Mouse (Mus musculus) lung, embryonic 14.5 days (tissue): ENCODE results near the gene Olfr374. TPM values are rescaled to one million over a fixed set of nuclear protein-coding genes. Genes with fewer than 3 reads are reported as not detected.
"Not testable (repeated sequence)": the region's sequence is repeated elsewhere in the genome, so short reads cannot be mapped to it uniquely, and the experiment has no call there.

Source experiments
- ATAC-seq: fragments of 200-750 bp; cut with Nextera tagmentation; 2 replicates; pipeline ENCODE4 v1.8.0; 2017; ENCODE audit warnings: mild to moderate bottlenecking, moderate TSS enrichment, moderate library complexity; ENCODE audit not compliant: insufficient read depth
- DNase-seq: peaks from one replicate; pipeline ENCODE4 v3.0.0-alpha.2; 2015
- H3K27ac ChIP-seq: fragments of 300-500 bp; sonication (generic); 2 replicates; pipeline ENCODE4 v1.5.1; 2014; ENCODE audit warnings: low read depth, mild to moderate bottlenecking, moderate library complexity
- H3K27me3 ChIP-seq: fragments of 300-500 bp; sonication (generic); 2 replicates; pipeline ENCODE4 v1.6.1; 2014; ENCODE audit warnings: low read length, control low read depth; ENCODE audit not compliant: insufficient read depth
- H3K36me3 ChIP-seq: fragments of 300-500 bp; sonication (generic); 2 replicates; pipeline ENCODE4 v1.6.1; 2014; ENCODE audit warnings: control low read depth; ENCODE audit not compliant: insufficient read depth
- H3K4me1 ChIP-seq: fragments of 300-500 bp; sonication (generic); 2 replicates; pipeline ENCODE4 v1.6.1; 2014; ENCODE audit warnings: antibody characterized with exemption, control low read depth; ENCODE audit not compliant: insufficient read depth
- H3K4me2 ChIP-seq: fragments of 300-500 bp; sonication (generic); 2 replicates; pipeline ENCODE4 v1.6.1; 2014; ENCODE audit warnings: mild to moderate bottlenecking
- H3K4me3 ChIP-seq: fragments of 300-500 bp; sonication (generic); 2 replicates; pipeline ENCODE4 v1.5.1; 2014; ENCODE audit warnings: low read depth, low read length
- H3K9ac ChIP-seq: fragments of 300-500 bp; sonication (generic); 2 replicates; pipeline ENCODE4 v1.6.1; 2014
- H3K9me3 ChIP-seq: fragments of 300-500 bp; sonication (generic); 2 replicates; pipeline ENCODE4 v1.6.1; 2016; ENCODE audit warnings: low read depth, low read length, control low read depth
- CTCF ChIP-seq: IDR thresholded peaks from 2 replicates; pipeline ENCODE4 v1.5.1; 2016; ENCODE audit warnings: antibody characterized with exemption, low read depth
- WGBS: fragments of 180-500 bp; shearing (Covaris S2); extraction: QIAGEN DNeasy Blood & Tissue Kit; methylation state at CpG from one replicate; pipeline ENCODE4 v1.1.7; 2014; 5-methylcytosine and 5-hydroxymethylcytosine counted together
- polyA plus RNA-seq: library from polyadenylated mRNA; unstranded; fragments of >200 nt; fragmentation: Nextera tagmentation; extraction: Ambion mirVana; gene quantifications from 2 replicates; pipeline ENCODE4 v1.2.1, GENCODE M21; 2014

Olfr374 gene
- polyA plus RNA-seq, 1 experiment from 2014 or later: 0.01 TPM

GRCm38 (mm10) chr8:72105165-72105564 is 1.7 kb upstream of the Olfr374 start:
- no peaks in the 10 kb centered on the region for H3K4me1 ChIP-seq
- 17% methylated on average over 4 of the region's 4 CpGs for WGBS
- no peaks in the 10 kb centered on the region for H3K36me3 ChIP-seq
- H3K4me2 ChIP-seq: no peak overlapping the region
- peak; percentile 35; the same call in 1 of the 2 replicates for TF ChIP-seq CTCF
- ATAC-seq (no peak), DNase-seq (no peak)
- no peak overlapping the region for H3K4me3 ChIP-seq
- no peak overlapping the region for H3K27ac ChIP-seq
- H3K27me3 ChIP-seq: no peaks in the 10 kb centered on the region
- no peak overlapping the region for H3K9ac ChIP-seq
- H3K9me3 ChIP-seq: no peaks in the 10 kb centered on the region

DNA sequence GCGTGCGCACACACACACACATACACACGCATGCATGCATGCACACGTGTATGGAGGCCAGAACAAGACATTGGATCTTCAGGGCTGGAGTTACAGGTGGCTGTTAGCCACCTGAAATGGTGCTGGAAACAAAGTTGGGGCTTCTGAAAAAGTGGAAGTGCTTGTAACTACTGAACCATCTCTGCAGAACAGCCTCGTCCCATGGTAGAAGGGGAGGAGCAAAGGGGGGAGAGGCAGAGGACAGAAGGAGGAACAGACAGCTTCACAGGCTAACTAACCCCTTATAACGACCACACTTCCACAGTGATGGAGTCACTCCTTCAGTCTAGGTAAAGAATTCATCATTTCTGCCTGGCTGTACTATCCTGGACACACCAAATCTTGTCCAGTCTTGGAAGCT is 4.0 kb downstream of the Olfr374 start:
- no peaks in the 10 kb centered on the region for H3K36me3 ChIP-seq
- DNase-seq (no peak), ATAC-seq (no peak)
- H3K4me3 ChIP-seq: no peak overlapping the region
- no peak overlapping the region for H3K9ac ChIP-seq
- H3K4me1 ChIP-seq: no peaks in the 10 kb centered on the region
- 71% methylated on average over 6 of the region's 6 CpGs for WGBS
- no peak overlapping the region for H3K27ac ChIP-seq
- no peak overlapping the region for H3K4me2 ChIP-seq
- no peaks in the 10 kb centered on the region for H3K9me3 ChIP-seq
- no peak for TF ChIP-seq CTCF
- H3K27me3 ChIP-seq: no peaks in the 10 kb centered on the region

DNA sequence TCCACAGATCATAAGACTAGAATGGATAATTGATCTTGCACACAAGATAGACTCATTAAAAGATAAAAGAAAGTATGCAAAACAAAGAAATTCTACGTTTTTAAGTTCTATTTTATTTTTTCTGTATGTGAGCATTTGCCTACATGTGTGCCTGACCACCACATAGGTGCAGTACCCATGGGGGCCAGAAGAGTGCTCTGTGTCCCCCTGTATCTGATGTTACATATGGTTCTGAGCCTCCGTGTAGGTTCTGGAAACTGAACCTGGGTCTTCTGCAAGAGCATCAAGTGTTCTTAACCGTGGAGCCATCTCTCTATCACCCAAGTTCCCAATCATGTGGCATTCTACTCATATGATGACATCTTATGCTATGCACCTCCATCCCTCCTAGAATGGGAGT is 5.6 kb downstream of the Olfr374 start:
- 72% methylated on average over 3 of the region's 3 CpGs for WGBS
- no peak overlapping the region for H3K9ac ChIP-seq
- ATAC-seq (no peak), DNase-seq (no peak)
- H3K4me1 ChIP-seq: no peaks in the 10 kb centered on the region
- no peak for TF ChIP-seq CTCF
- H3K9me3 ChIP-seq: no peaks in the 10 kb centered on the region
- H3K27me3 ChIP-seq: no peaks in the 10 kb centered on the region
- no peaks in the 10 kb centered on the region for H3K36me3 ChIP-seq
- no peak overlapping the region for H3K4me2 ChIP-seq
- H3K27ac ChIP-seq: no peak overlapping the region
- H3K4me3 ChIP-seq: no peak overlapping the region

DNA sequence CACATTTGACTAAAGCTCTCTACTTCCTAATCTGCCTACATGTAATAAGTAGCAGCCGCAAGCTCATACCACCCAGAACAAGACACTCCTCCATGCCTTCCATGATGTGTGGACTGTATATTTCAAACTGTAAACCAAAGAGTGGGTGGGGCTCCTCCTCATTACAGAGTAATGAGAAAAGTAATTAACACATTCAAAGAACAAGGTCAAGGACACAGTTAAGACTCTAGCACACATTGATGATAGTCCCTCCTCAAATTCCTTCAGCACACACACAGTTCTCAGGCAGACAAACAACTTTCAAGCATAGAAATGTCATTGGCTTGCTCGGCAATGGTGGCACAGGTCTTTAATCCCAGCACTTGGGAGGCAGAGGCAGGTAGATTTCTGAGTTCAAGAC is 8.4 kb downstream of the Olfr374 start:
- no peaks in the 10 kb centered on the region for H3K27me3 ChIP-seq
- no peak for DNase-seq
- no peak for TF ChIP-seq CTCF
- no peak for ATAC-seq
- WGBS: 87% methylated on average over 2 of the region's 2 CpGs
- no peaks in the 10 kb centered on the region for H3K9me3 ChIP-seq
- H3K9ac ChIP-seq: no peak overlapping the region
- H3K36me3 ChIP-seq: no peaks in the 10 kb centered on the region
- no peak overlapping the region for H3K27ac ChIP-seq
- no peaks in the 10 kb centered on the region for H3K4me1 ChIP-seq
- no peak overlapping the region for H3K4me2 ChIP-seq
- H3K4me3 ChIP-seq: no peak overlapping the region

- no peak for ATAC-seq
- H3K9ac ChIP-seq: no peak overlapping the region
- no peaks in the 10 kb centered on the region for H3K4me1 ChIP-seq
- 42% methylated on average over 4 of the region's 4 CpGs for WGBS
- H3K36me3 ChIP-seq: no peaks in the 10 kb centered on the region
- TF ChIP-seq CTCF: no peak
- no peak overlapping the region for H3K4me3 ChIP-seq
- H3K9me3 ChIP-seq: no peaks in the 10 kb centered on the region
- no peak for DNase-seq
- no peak overlapping the region for H3K27ac ChIP-seq
- no peaks in the 10 kb centered on the region for H3K27me3 ChIP-seq
- no peak overlapping the region for H3K4me2 ChIP-seq
Observed at GRCm38 (mm10) chr8:72118616-72119015, 11.8 kb downstream of the Olfr374 start.

DNA sequence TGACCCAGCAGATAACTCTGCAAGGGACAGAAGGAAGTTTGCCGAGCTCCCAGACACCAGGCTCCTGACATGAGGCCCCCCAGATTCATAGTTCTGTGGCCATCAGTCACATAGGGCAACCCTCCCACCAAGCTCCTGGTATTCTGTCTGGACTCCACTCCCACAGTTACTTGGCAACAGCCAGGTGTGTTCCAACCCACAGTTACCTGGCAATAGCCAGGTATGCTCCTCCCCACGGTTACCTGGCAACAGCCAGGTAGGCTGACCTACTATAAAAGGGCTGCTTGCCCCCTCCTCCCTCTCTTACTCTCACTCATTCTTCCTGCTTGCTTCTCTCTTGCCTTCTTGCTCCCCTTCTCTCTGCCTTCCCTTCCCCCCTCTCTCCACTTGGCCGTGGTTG is 14.6 kb downstream of the Olfr374 start:
- not testable (repeated sequence) for H3K36me3 ChIP-seq, DNase-seq, H3K27ac ChIP-seq, ATAC-seq, H3K4me3 ChIP-seq, H3K4me2 ChIP-seq, H3K9me3 ChIP-seq, H3K27me3 ChIP-seq, H3K4me1 ChIP-seq, H3K9ac ChIP-seq
- 43% methylated on average over 3 of the region's 3 CpGs for WGBS

DNA sequence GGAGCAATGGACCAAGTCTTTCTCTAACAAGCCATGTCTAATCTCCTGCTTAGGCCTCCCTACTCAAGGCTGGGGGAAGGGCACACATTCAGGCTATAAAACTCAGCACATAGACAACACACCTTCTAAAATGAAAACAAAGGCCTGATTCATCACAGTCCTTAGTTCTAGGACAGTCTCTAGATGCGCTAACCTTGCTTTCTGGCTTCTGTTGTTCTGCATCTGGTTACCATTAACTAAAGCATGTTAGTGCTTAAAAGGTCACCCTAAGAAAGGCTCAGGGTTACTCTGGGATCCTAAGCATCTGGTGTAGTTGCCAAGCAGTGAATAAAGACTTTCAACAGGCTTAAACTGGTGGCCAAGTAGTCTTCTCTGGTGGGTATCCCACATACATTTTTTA is 15.2 kb downstream of the Olfr374 start:
- no peak for DNase-seq
- TF ChIP-seq CTCF: no peak
- ATAC-seq: no peak
- H3K36me3 ChIP-seq: no peaks in the 10 kb centered on the region
- 84% methylated on average over 1 of the region's 1 CpGs for WGBS
- no peak overlapping the region for H3K4me2 ChIP-seq
- no peak overlapping the region for H3K9ac ChIP-seq
- H3K9me3 ChIP-seq: no peaks in the 10 kb centered on the region
- no peak overlapping the region for H3K4me3 ChIP-seq
- H3K27ac ChIP-seq: no peak overlapping the region
- no peaks in the 10 kb centered on the region for H3K4me1 ChIP-seq
- no peaks in the 10 kb centered on the region for H3K27me3 ChIP-seq

DNA sequence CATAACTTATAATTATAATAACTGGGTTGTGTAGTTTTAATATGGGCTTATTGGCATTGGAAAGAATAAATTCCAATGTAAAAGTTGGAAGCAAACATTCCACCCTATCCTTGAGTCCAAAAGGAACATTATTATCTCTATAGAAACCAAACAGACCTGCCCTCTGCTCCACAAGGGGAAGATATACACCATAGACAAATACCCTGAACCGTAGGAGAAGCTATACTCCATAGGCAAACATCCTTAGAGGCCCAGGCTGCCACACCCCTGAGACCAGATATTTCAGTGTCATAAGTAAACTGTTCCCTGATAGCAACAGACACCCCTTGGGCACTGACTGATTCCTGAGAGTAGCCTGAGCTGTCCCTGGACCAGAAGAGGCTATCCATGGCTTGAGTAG is 21.0 kb downstream of the Olfr374 start:
- no peaks in the 10 kb centered on the region for H3K4me1 ChIP-seq
- no peak for TF ChIP-seq CTCF
- WGBS: 43% methylated on average over 1 of the region's 1 CpGs
- DNase-seq: no peak
- H3K9me3 ChIP-seq: no peaks in the 10 kb centered on the region
- no peak overlapping the region for H3K4me2 ChIP-seq
- no peak overlapping the region for H3K4me3 ChIP-seq
- H3K36me3 ChIP-seq: no peaks in the 10 kb centered on the region
- no peaks in the 10 kb centered on the region for H3K27me3 ChIP-seq
- H3K9ac ChIP-seq: no peak overlapping the region
- no peak for ATAC-seq
- H3K27ac ChIP-seq: no peak overlapping the region
